Mouse (Mus musculus): ENCODE measurements around the gene Hps4. TPM values are rescaled to one million over a fixed set of nuclear protein-coding genes. Genes with fewer than 3 reads are reported as not detected.

The Hps4 gene
- polyA plus RNA-seq (2017; shearing (Covaris generic)) = 16.8 TPM

GRCm38 (mm10) chr5:112342463-112343204, at the start of gene Hps4, which contains the start of gene Srrd:
Hps4 (plus strand) TSS chr5:112343083.
Srrd (minus strand) TSS chr5:112343040.

GRCm38 (mm10) chr5:112325546-112326445, 17.1 kb upstream of the Hps4 start, which contains the start of gene Tfip11:
Tfip11 (plus strand) TSS chr5:112326358.

GRCm38 (mm10) chr5:112355910-112356309, 13.0 kb downstream of the Hps4 start, which contains the start of gene Gm6583:
Gm6583 (minus strand) TSS chr5:112356033.

GRCm38 (mm10) chr5:112394779-112395443, 52.0 kb downstream of the Hps4 start, which contains the start of gene Asphd2:
Asphd2 (minus strand) TSS chr5:112394866.

Other genes starting within 250 kb of the Hps4 start
- 1.9 TPM for gene Cryba4, start 90.6 kb upstream of the Hps4 start, polyA plus RNA-seq (2017; shearing (Covaris generic))
- 3.6 TPM for gene Crybb1, start 87.3 kb upstream of the Hps4 start, polyA plus RNA-seq (2017; shearing (Covaris generic))
- 261 TPM for gene Tpst2, start 66.4 kb upstream of the Hps4 start, polyA plus RNA-seq (2017; shearing (Covaris generic))
- 66.1 TPM for gene Tfip11, start 16.7 kb upstream of the Hps4 start, polyA plus RNA-seq (2017; shearing (Covaris generic))
- 60.8 TPM for gene Srrd, start within 50 bp of the Hps4 start, polyA plus RNA-seq (2017; shearing (Covaris generic))
- 0.22 TPM for gene Gm6583, start 12.9 kb downstream of the Hps4 start, polyA plus RNA-seq (2017; shearing (Covaris generic))
- gene Asphd2, start 51.8 kb downstream of the Hps4 start, polyA plus RNA-seq (2017; shearing (Covaris generic)) = 0.38 TPM
- gene Gm6588, start 106.3 kb downstream of the Hps4 start, polyA plus RNA-seq (2017; shearing (Covaris generic)) = 0.33 TPM
- gene Sez6l, start 234.1 kb downstream of the Hps4 start, polyA plus RNA-seq (2017; shearing (Covaris generic)) = not detected